Mouse (Mus musculus) heart, postnatal 0 days (tissue): ENCODE data around the gene Slc16a5. TPM values are rescaled to one million over a fixed set of nuclear protein-coding genes. Genes with fewer than 3 reads are reported as not detected.

Source experiments
- ATAC-seq: fragments of 200-750 bp; cut with Nextera tagmentation; 2 replicates; pipeline ENCODE4 v1.8.0; 2017; ENCODE audit warnings: low read depth, moderate number of reproducible peaks, moderate library complexity; ENCODE audit not compliant: insufficient read depth
- DNase-seq: peaks from one replicate; pipeline ENCODE4 v3.0.0-alpha.2; 2016; ENCODE audit warnings: low spot score
- H3K27ac ChIP-seq: fragments of 300-500 bp; sonication (generic); 2 replicates; pipeline ENCODE4 v1.5.1; 2014; ENCODE audit warnings: low read depth, mild to moderate bottlenecking
- H3K27me3 ChIP-seq: fragments of 300-500 bp; sonication (generic); 2 replicates; pipeline ENCODE4 v1.6.1; 2014; ENCODE audit warnings: low read length, mixed read lengths; ENCODE audit not compliant: control insufficient read depth, insufficient read depth
- H3K36me3 ChIP-seq: fragments of 300-500 bp; sonication (generic); replicated peaks from 2 replicates; pipeline ENCODE4 v1.6.1; 2014; ENCODE audit warnings: low read length, mixed read lengths; ENCODE audit not compliant: control insufficient read depth, insufficient read depth
- H3K4me1 ChIP-seq: fragments of 300-500 bp; sonication (generic); 2 replicates; pipeline ENCODE4 v1.6.1; 2014; ENCODE audit warnings: antibody characterized with exemption; ENCODE audit not compliant: control insufficient read depth, insufficient read depth
- H3K4me2 ChIP-seq: fragments of 300-500 bp; sonication (generic); 2 replicates; pipeline ENCODE4 v1.6.1; 2014; ENCODE audit warnings: low read depth, mild to moderate bottlenecking, low read length, moderate library complexity
- H3K4me3 ChIP-seq: fragments of 300-500 bp; sonication (generic); 2 replicates; pipeline ENCODE4 v1.5.1; 2014; ENCODE audit warnings: low read depth, low read length
- H3K9ac ChIP-seq: fragments of 300-500 bp; sonication (generic); replicated peaks from 2 replicates; pipeline ENCODE4 v1.6.1; 2014; ENCODE audit warnings: low read depth, low read length, mixed read lengths
- H3K9me3 ChIP-seq: fragments of 300-500 bp; sonication (generic); replicated peaks from 2 replicates; pipeline ENCODE4 v1.6.1; 2016; ENCODE audit warnings: low read length; ENCODE audit not compliant: control insufficient read depth
- CTCF ChIP-seq: IDR thresholded peaks from 2 replicates; pipeline ENCODE4 v1.5.1; 2016; ENCODE audit warnings: antibody characterized with exemption, control low read depth, low read depth
- EP300 ChIP-seq: IDR thresholded peaks from 2 replicates; pipeline ENCODE4 v1.6.1; 2016; ENCODE audit warnings: antibody characterized with exemption, low read depth
- WGBS: fragments of 180-500 bp; shearing (Covaris S2); extraction: QIAGEN DNeasy Blood & Tissue Kit; methylation state at CpG from one replicate; pipeline ENCODE4 v1.1.7; 2014; 5-methylcytosine and 5-hydroxymethylcytosine counted together
- polyA plus RNA-seq: library from polyadenylated mRNA; unstranded; fragments of >200 nt; fragmentation: Nextera tagmentation; extraction: Ambion mirVana; gene quantifications from 2 replicates; pipeline ENCODE4 v1.2.1, GENCODE M21; 2015
- total RNA-seq: library from RNA; depleted of rRNA; stranded (reverse); fragments of >200 nt; gene quantifications from 2 replicates; pipeline ENCODE4 v1.2.3, GENCODE M21; 2014; ENCODE audit warnings: low replicate concordance; rRNA removed

The Slc16a5 gene
- total RNA-seq (0.99 and 3.8 TPM in 2 replicates), polyA plus RNA-seq (0.11 and 0.15 TPM in 2 replicates)

GRCm38 (mm10) chr11:115462243-115462891 lies at the start of gene Slc16a5:
Gene Slc16a5, plus strand, starts transcription at chr11:115462474.
- peak within 1 kb of the TSS; percentile 25; the same call in 1 of the 2 replicates for H3K4me2 ChIP-seq
- no peaks in the 10 kb centered on the region for H3K27me3 ChIP-seq
- no peaks in the 10 kb centered on the region for H3K36me3 ChIP-seq
- H3K9me3 ChIP-seq: no peaks in the 10 kb centered on the region
- DNase-seq (no peak), ATAC-seq (no peak)
- 82% methylated on average over 16 of the region's 16 CpGs for WGBS
- no peak within 1 kb of the TSS for H3K9ac ChIP-seq
- peaks cover 4% of the 10 kb centered on the region; the same call in 1 of the 2 replicates for H3K4me1 ChIP-seq
- peak within 1 kb of the TSS; percentile 23; the same call in 1 of the 2 replicates for H3K4me3 ChIP-seq
- peak within 1 kb of the TSS; percentile 18; the same call in 1 of the 2 replicates for H3K27ac ChIP-seq
- no peak for TF ChIP-seq CTCF
- TF ChIP-seq EP300: no peak

GRCm38 (mm10) chr11:115419531-115420237 lies 42.6 kb upstream of the Slc16a5 start, which contains the start of the genes Atp5h and Kctd2:
Gene Atp5h, minus strand, starts transcription at chr11:115419962.
Gene Kctd2, plus strand, starts transcription at chr11:115420128.
- peak; percentile 97 for DNase-seq
- H3K9me3 ChIP-seq: no peaks in the 10 kb centered on the region
- ATAC-seq: peak; percentile 96
- H3K4me2 ChIP-seq: peak within 1 kb of the TSS; percentile 94
- peak within 1 kb of the TSS; percentile 92 for H3K9ac ChIP-seq
- WGBS: under 1% methylated on average over 44 of the region's 56 CpGs
- H3K27me3 ChIP-seq: no peaks in the 10 kb centered on the region
- peak within 1 kb of the TSS; percentile 87 for H3K4me3 ChIP-seq
- TF ChIP-seq EP300 (no peak), CTCF (no peak)
- H3K36me3 ChIP-seq: peaks cover 41% of the 10 kb centered on the region
- peak within 1 kb of the TSS; percentile 89 for H3K27ac ChIP-seq
- H3K4me1 ChIP-seq: peaks cover 40% of the 10 kb centered on the region

GRCm38 (mm10) chr11:115420336-115421190 lies 41.7 kb upstream of the Slc16a5 start:
- H3K4me1 ChIP-seq: peaks cover 39% of the 10 kb centered on the region
- peak overlapping the region; percentile 87 for H3K4me3 ChIP-seq
- H3K9ac ChIP-seq: peak overlapping the region; percentile 92
- peak overlapping the region; percentile 94 for H3K4me2 ChIP-seq
- no peaks in the 10 kb centered on the region for H3K9me3 ChIP-seq
- ATAC-seq (peak; percentile 62), DNase-seq (peak; percentile 53)
- TF ChIP-seq EP300 (no peak), CTCF (no peak)
- no peaks in the 10 kb centered on the region for H3K27me3 ChIP-seq
- peaks cover 42% of the 10 kb centered on the region for H3K36me3 ChIP-seq
- H3K27ac ChIP-seq: peak overlapping the region; percentile 85
- under 1% methylated on average over 44 of the region's 45 CpGs for WGBS

GRCm38 (mm10) chr11:115421328-115421727 lies 40.9 kb upstream of the Slc16a5 start:
- H3K27ac ChIP-seq: no peak overlapping the region
- TF ChIP-seq CTCF (no peak), EP300 (no peak)
- H3K4me1 ChIP-seq: peaks cover 35% of the 10 kb centered on the region
- ATAC-seq (no peak), DNase-seq (no peak)
- H3K9ac ChIP-seq: 0 out of 2 replicates have a peak overlapping the region, but pooled peaks have one; percentile 92
- peak overlapping the region; percentile 87 for H3K4me3 ChIP-seq
- WGBS: 52% methylated on average over 1 of the region's 1 CpGs
- H3K9me3 ChIP-seq: no peaks in the 10 kb centered on the region
- peak overlapping the region; percentile 94 for H3K4me2 ChIP-seq
- H3K27me3 ChIP-seq: no peaks in the 10 kb centered on the region
- peaks cover 43% of the 10 kb centered on the region for H3K36me3 ChIP-seq

- peak overlapping the region; percentile 94; the same call in 1 of the 2 replicates for H3K4me2 ChIP-seq
- DNase-seq (no peak), ATAC-seq (no peak)
- H3K9ac ChIP-seq: no peak overlapping the region
- H3K4me1 ChIP-seq: peaks cover 32% of the 10 kb centered on the region
- no peak overlapping the region for H3K4me3 ChIP-seq
- H3K36me3 ChIP-seq: peaks cover 43% of the 10 kb centered on the region
- 92% methylated on average over 16 of the region's 16 CpGs for WGBS
- H3K27me3 ChIP-seq: no peaks in the 10 kb centered on the region
- no peak overlapping the region for H3K27ac ChIP-seq
- TF ChIP-seq EP300 (no peak), CTCF (no peak)
- no peaks in the 10 kb centered on the region for H3K9me3 ChIP-seq
Measured at GRCm38 (mm10) chr11:115421972-115422371, 40.3 kb upstream of the Slc16a5 start.
